Mouse (Mus musculus): Measurements from ENCODE around the gene Akap17b. TPM values are rescaled to one million over a fixed set of nuclear protein-coding genes. Genes with fewer than 3 reads are reported as not detected.
A peak's percentile ranks its signal among the peaks of the same experiment; 100 is the strongest.

Akap17b gene
- polyA plus RNA-seq, 1 experiment, result 2.1 TPM

GRCm38 (mm10) chrX:36590266-36590665, 54.9 kb downstream of the Akap17b start:
- TF ChIP-seq CTCF (IDR thresholded peaks at IDR 0.05; ENCODE audit: low read depth, low read length) (no peak), POLR2A (IDR thresholded peaks at IDR 0.05; ENCODE audit: borderline replicate concordance, low read depth, low read length) (no peak)

GRCm38 (mm10) chrX:36587304-36588209, 57.6 kb downstream of the Akap17b start:
- TF ChIP-seq POLR2A (IDR thresholded peaks at IDR 0.05; ENCODE audit: borderline replicate concordance, low read depth, low read length) (no peak), CTCF (IDR thresholded peaks at IDR 0.05; ENCODE audit: low read depth, low read length) (no peak)
- Histone ChIP-seq H3K27ac (ENCODE audit: insufficient read depth, low read depth, low read length) (no peak overlapping the region), H3K4me3 (ENCODE audit: insufficient read depth, low read length) (no peak overlapping the region), H3K4me1 (ENCODE audit: control insufficient read depth, insufficient read depth, low read length) (no peaks in the 10 kb centered on the region)

More at GRCm38 (mm10) chrX:36590266-36590665, 54.9 kb downstream of the Akap17b start:
- H3K4me3 ChIP-seq (ENCODE audit: insufficient read depth, low read length), result no peak overlapping the region
- H3K4me1 ChIP-seq (ENCODE audit: control insufficient read depth, insufficient read depth, low read length), result no peaks in the 10 kb centered on the region
- H3K27ac ChIP-seq (ENCODE audit: insufficient read depth, low read depth, low read length), result no peak overlapping the region

- Histone ChIP-seq H3K4me1 (ENCODE audit: control insufficient read depth, insufficient read depth, low read length) (no peaks in the 10 kb centered on the region), H3K4me3 (ENCODE audit: insufficient read depth, low read length) (no peak overlapping the region), H3K27ac (ENCODE audit: insufficient read depth, low read depth, low read length) (no peak overlapping the region)
- TF ChIP-seq POLR2A (IDR thresholded peaks at IDR 0.05; ENCODE audit: borderline replicate concordance, low read depth, low read length) (no peak), CTCF (IDR thresholded peaks at IDR 0.05; ENCODE audit: low read depth, low read length) (no peak)
Observed at GRCm38 (mm10) chrX:36586629-36587303, 58.4 kb downstream of the Akap17b start.

GRCm38 (mm10) chrX:36562079-36562478, 83.1 kb downstream of the Akap17b start:
- H3K4me1 ChIP-seq (ENCODE audit: control insufficient read depth, insufficient read depth, low read length), result no peaks in the 10 kb centered on the region
- TF ChIP-seq POLR2A (IDR thresholded peaks at IDR 0.05; ENCODE audit: borderline replicate concordance, low read depth, low read length), result no peak
- H3K4me3 ChIP-seq (ENCODE audit: insufficient read depth, low read length), result no peak overlapping the region
- H3K27ac ChIP-seq (ENCODE audit: insufficient read depth, low read depth, low read length), result no peak overlapping the region

- Histone ChIP-seq H3K27ac (ENCODE audit: insufficient read depth, low read depth, low read length) (no peak overlapping the region), H3K4me3 (ENCODE audit: insufficient read depth, low read length) (no peak overlapping the region), H3K4me1 (ENCODE audit: control insufficient read depth, insufficient read depth, low read length) (no peaks in the 10 kb centered on the region)
- TF ChIP-seq CTCF (IDR thresholded peaks at IDR 0.05; ENCODE audit: low read depth, low read length) (0 out of 2 replicates have a peak, but pooled peaks have one; percentile 42), POLR2A (IDR thresholded peaks at IDR 0.05; ENCODE audit: borderline replicate concordance, low read depth, low read length) (no peak)
Observed at GRCm38 (mm10) chrX:36561650-36562049, 83.5 kb downstream of the Akap17b start.

GRCm38 (mm10) chrX:36560170-36560569, 85.0 kb downstream of the Akap17b start:
- no peak overlapping the region for H3K4me3 ChIP-seq (ENCODE audit: insufficient read depth, low read length)
- no peaks in the 10 kb centered on the region for H3K4me1 ChIP-seq (ENCODE audit: control insufficient read depth, insufficient read depth, low read length)
- H3K27ac ChIP-seq (ENCODE audit: insufficient read depth, low read depth, low read length), result no peak overlapping the region
- TF ChIP-seq POLR2A (IDR thresholded peaks at IDR 0.05; ENCODE audit: borderline replicate concordance, low read depth, low read length), result no peak
- no peak for TF ChIP-seq CTCF (IDR thresholded peaks at IDR 0.05; ENCODE audit: low read depth, low read length)

Other genes with a start within 250 kb of the Akap17b start
- not detected in 2 replicates for gene Gm6268, start 244.1 kb downstream of the Akap17b start, polyA plus RNA-seq (2012; ENCODE audit: insufficient read depth, insufficient read length, missing spikeins)
- not detected in 2 replicates for gene Gm14569, start 153.6 kb downstream of the Akap17b start, polyA plus RNA-seq (2012; ENCODE audit: insufficient read depth, insufficient read length, missing spikeins)
- 55.7 and 59.8 TPM in 2 replicates for gene Pgrmc1, start 47.2 kb downstream of the Akap17b start, polyA plus RNA-seq (2012; ENCODE audit: insufficient read depth, insufficient read length, missing spikeins)
- gene Slc25a43, start 98.3 kb upstream of the Akap17b start, polyA plus RNA-seq (2012; ENCODE audit: insufficient read depth, insufficient read length, missing spikeins), result 5.8 and 6.4 TPM in 2 replicates
- 259 and 263 TPM in 2 replicates for gene Slc25a5, start 150.3 kb upstream of the Akap17b start, polyA plus RNA-seq (2012; ENCODE audit: insufficient read depth, insufficient read length, missing spikeins)
- gene Ube2a, start 228.5 kb upstream of the Akap17b start, polyA plus RNA-seq (2012; ENCODE audit: insufficient read depth, insufficient read length, missing spikeins), result 72.7 and 93.4 TPM in 2 replicates
- 38.2 and 42.6 TPM in 2 replicates for gene C330007P06Rik, start 228.7 kb upstream of the Akap17b start, polyA plus RNA-seq (2012; ENCODE audit: insufficient read depth, insufficient read length, missing spikeins)

All from bone marrow macrophage, adult 2 months (primary cell).